Mouse (Mus musculus) frontal cortex, postnatal 10 days (tissue): ENCODE results near the gene Ccdc114.
"Not testable (repeated sequence)": the region's sequence is repeated elsewhere in the genome, so short reads cannot be mapped to it uniquely, and the experiment has no call there.

Experiments used
- DNase-seq, 2 experiments: peaks; one replicate each; pipeline ENCODE4 v3.0.0; 2022; ENCODE audit warnings: low spot score in 2 of 2, mixed read lengths in 1 of 2

The Ccdc114 gene

DNA sequence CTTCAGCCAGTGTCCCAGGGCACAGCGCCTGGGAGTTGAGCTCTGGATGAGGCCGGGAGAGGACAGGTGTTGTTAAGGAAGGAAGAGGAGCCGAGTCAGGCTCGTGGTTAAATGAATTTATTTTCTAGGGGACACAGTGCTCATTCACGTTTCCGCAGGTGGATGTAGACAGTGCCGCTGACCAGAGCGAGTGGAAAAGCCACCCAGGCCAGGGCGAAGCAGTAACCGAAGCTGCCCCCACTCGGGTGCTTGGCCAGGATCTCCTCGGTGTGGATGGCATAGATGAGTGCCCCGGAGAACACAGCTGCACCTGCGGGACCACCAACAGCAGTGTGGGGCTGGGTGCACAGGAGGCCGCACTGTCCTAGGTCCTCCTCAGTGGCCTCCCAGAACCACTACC, 5.9 kb upstream of the Ccdc114 start:
- no peak for DNase-seq

DNA sequence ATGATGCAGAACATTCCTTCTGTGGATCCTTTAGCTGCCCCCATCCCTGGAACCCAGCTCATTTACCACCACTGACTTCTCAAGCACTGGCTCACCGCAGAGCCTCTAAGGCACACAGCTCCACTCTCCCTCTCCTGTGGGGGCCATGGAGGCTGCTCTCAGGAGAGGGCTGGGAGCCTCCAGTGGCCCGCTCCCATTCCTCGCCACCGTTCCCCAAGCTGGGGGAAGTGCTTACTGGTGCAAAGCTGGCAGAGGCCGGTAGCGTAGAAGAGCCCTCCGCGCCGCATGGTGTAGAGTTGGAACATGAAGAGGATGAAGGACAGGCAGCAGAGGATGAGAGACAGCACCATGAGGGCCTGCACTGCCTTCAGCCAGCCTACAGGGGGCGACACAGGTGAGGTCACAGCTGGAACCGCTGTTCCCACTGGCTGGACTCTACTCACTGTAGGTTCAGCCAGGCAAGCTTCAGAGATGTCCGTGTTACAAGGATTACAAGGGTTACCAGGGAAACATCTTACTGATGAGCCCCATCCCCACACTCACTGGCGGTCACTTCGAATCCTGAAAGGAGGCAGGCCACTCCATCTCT, 4.7 kb upstream of the Ccdc114 start:
- no peak for DNase-seq

DNA sequence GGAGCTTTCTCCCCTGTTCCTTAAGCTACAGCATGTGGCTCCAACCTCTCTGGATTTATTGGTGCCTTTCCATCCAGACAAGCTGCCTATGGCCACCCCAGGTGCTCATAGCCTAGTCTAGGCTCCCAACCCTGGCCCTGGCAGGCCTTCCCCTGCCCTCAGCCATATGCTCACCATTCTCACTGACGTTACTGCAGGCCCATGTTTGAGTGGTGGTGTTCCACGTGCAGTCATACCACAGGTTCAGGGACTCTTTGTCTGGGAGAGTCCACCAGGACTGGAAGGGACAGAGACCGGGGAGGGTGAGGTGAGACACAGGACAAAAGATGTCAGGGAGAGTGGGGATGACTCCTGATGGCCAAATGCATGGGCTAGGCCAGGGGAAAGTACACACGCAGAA, 4.1 kb upstream of the Ccdc114 start:
- no peak for DNase-seq

DNA sequence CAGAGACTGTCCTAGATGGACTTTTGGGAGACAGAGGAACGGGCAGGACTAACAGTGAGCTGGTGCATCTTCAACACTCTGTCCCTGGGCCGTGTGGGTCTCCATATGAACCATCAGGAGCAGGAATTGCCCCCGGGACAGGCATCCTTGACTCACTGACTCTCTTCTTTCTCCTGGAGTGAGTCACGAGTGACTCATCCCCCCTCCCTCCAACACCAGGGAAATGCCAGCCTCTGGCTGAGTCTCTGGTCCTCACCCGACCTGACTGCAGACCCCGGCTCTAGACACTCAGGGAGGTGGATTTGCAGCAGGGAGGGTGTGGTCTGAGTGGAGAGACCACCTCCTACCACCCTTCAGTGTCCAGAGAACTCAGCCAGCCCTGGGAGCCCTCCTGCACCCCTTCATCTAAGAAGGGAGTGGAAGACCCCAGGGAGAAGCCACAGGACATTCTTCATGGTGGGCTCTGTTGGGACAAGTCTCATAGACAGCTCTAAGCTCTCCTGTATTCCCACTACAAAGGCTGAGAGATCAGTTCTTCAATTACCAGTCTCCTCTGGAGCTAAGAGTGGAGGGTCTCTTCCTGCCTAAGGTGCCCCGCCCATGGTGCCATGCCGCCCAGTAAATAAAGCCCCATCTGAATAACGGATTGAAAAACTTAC, 3.2 kb upstream of the Ccdc114 start:
- DNase-seq = no peak

DNA sequence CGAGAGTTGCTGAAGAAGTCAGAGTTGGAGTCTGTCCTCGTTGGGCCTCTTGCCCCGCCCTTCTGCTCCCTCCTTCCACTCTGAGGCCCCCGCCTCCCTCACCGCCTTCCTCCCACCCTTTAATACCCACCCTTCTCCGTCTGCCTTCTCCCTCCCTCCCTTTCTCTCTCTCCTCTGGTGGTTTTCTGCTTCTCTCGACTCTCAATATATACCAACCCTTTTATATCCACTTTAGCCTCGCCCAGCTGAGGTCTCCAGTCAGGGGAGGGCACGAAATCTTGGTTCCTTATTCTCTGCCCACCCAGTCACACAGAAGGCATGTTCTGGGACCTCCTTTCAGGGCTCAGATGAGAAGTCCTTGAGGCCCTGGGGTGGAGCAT, 2.6 kb upstream of the Ccdc114 start, which contains the start of gene Emp3:
TSS of gene Emp3 (minus strand) at position 163 of the 380 bp plus-strand sequence.
- DNase-seq = no peak

DNA sequence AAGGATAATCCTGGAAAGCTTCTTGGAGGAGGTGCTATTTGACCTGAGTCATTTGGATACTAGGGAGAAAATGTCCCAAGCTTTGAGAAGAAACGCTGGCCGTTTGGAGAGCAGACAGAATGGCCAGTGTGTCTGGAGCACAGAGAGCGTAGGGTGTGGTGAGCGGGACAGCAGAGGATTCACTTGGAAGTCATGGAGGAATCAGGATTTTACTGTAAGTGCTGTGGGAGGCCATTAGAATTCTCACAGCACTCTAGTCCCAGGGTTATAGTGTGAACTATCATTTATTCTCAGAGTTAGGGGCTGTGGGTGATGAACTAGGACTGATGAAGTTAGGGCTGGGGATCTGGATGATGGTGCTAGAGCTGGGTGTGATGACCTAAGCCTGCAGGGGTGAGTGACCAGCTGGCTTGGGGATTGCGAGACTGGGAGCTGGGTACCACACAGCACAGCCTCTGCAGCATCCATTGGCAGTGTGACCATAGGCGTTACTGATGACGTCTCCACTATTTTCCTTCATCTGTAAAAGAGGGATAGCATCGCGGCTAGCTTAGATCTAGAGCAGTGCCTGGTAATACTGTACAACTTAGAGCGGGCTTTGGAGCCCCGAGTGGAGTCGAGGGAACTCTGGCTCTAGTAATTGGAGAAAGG, 1.8 kb upstream of the Ccdc114 start:
- DNase-seq = no peak

DNA sequence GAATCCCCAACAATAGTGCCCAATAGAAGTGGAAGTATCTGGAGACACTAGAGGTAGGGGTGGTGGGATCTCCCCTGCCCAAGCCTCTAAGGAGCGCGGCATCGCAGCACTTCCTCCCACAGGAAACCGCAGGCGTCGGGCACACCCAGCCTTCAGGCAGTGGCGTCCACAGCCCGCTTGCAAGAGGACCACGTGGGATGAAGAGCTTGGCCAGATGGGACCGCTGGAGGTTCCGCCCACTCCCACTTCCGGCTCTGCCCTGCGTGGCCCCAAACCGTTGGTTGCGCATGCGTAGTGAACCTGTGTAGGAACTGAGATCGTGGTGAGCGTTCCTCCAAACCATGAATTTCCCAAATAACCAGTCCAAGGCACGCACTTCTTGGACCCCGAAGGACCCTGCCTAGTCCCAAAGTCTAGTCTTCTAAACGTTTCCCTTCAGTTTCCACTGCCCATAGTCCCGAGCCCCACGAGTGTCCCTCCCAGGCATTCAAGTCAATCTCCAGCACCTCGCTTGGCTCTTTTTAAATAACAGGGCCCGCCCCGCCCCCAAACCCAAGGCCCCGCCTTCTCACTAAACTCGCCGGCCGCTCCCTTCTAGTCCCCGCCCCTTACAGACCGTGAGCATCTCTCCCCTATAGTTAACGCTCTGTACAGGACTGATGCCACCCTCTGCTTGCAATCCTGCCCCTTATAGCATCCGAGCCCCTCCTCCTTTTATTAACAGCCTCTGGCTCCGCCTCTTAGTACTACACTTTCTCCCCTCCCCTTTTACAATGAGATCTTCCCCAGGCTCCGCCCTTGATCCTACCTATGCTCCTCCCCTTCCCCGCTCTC, 727 bp upstream of the Ccdc114 start:
- peak; percentile 90 for DNase-seq

DNA sequence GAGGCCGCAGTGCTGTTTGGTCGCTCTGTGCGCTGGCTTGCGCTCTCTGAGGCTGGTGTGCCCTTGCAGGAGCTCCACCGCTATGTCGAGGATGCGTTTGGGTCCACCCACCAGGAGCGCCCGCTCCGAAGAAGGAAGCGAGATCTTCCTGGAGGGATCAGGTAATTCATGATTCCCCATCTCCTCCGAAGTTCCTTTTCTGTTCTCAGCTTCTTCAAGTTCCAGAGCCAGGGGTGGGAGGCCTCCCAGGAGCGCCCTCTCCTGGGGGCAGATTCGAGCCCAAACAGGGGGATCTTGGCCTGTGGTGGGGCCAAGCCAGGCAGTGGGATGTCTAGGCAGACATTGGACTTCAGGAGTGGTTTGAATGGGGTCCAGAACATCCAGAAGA, 551 bp downstream of the Ccdc114 start:
- no peak for DNase-seq

DNA sequence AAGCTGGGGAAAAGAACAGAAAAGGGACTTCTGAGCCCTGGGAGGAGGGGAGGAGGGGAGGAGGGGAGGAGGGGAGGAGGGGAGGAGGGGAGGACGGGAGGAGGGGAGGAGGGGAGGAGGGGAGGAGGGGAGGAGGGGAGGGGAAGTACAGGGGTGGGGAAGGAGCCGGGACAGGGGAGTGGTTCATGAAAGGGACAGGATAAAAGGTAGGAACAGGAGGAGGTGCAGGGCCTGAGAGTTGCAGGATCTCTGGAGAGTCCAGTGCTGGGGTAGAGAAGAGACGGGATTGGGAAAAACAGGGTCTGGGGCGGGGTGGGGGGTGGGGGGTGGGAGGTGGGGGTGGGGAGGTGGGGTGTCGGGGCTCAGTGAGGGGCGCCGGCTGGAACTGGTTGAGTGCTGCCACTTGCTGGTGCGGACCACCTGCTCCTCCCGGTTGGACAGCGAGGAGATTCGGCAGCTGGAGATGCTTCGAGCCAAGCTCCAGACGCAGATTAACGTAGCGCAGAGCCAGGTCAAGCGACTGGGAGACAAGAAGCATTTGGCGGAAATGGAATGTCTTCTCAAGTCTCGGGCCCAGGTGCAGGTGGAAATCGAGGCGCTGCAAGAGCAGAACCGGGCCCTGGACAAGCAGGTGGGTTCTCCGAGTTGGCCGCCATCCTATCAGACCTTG, 4.9 kb downstream of the Ccdc114 start:
- no peak for DNase-seq

DNA sequence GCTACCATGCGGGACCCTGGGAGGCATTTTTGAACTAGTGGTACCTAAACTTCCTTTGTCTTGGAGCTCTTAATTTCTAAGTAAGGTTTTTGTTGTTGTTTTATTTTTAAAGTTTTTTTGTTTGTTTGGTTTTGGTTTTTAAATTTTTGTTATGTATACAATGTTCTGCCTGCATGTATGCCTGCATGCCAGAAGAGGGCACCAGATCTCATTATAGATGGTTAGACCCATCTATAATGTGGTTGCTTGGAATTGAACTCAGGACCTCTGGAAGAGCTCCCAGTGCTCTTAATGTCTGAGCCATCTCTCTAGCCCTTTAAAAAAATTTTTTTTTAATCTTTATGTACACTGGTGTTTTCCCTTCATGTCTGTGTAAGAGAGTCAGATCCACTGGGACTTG, 5.8 kb downstream of the Ccdc114 start:
- no peak for DNase-seq

DNA sequence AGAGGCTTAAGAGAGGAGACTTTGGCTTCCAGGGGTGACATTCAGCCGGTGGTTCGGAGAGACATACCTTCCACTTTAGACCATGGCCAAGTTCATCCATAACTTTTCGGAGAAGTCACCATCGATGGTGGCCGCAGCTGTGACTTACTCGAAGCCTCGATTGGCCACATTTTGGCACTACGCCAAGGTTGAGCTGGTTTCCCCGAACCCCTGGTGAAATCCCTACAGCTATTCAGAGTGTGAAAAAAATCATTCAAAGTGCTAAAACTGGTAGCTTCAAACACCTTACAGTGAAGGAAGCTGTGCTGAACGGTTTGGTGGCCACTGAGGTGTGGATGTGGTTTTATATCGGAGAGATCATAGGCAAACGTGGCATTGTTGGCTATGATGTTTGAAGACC, 9.9 kb downstream of the Ccdc114 start:
- DNase-seq = not testable (repeated sequence)

DNA sequence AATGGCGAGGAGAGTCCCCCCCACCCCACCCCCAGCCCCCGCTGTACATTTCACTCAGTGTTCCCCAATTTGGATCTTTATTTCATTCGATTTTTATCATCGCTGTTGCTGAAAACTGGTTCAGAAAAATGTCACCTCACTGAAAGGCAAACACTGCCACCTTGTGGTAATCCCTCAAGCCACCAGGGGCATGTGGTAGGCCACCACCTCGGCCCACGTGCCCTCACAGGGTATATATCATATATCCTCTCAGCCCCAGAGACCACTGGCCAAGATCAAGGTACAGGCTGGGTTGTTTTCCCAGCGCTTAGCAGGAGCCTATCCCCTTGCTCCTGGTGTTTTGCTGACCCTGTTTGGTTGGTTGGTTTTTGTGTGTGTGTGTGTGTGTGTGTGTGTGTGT, 11.2 kb downstream of the Ccdc114 start:
- DNase-seq = peak in 1 of 2 experiments; percentile 40

DNA sequence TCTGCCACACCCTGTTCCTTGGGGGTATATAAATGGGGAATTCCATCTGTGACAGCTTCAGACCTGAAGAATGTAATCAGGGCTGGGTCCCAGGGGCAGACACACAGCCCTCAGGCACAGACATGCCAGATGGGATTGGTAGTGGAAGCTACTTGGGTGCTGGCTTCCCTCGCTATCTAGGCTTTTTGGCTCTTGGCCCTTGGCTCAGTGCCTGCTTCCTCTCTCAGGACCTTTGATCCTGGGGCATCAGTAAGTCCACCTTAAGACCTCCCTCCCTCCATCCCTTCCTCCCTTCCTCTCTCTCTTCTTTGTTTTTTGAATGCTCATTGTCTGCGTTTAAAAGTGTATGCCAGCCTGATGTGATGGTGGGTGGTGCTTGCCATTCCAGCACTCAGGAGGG, 16.0 kb downstream of the Ccdc114 start:
- DNase-seq = no peak

DNA sequence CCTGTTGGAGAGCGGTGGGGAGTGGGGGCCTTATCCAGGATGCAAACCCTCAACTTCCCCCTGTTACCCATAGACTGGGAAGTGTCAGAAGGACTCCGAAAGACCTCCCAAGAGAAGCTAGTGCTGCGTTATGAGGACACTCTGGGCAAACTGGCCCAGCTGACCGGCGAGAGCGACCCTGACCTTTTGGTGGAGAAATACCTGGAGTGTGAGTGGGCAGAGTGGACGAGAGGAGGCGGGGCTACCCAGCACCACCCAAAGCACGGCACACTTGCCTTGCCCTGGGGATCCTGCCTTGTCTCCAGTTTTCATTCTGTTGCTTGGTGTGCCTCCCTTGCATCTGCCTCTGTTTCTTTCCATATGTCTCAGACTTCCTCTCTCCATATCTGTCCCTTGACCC, 18.1 kb downstream of the Ccdc114 start:
- no peak for DNase-seq

DNA sequence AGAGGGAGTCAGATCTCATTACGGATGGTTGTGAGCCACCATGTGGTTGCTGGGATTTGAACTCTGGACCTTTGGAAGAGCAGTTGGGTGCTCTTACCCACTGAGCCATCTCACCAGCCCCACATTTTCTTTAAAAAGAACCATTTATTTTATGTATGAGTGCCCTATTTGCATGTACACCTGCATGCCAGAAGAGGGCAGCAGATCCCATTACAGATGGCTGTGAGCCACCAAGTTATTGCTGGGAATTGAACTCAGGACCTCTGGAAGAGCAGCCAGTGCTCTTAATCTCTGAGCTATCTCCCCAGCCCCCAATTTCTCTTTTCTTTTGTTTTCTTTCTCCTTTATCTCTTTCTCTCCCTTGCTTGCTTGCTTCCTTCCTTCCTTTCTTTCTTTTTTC, 19.4 kb downstream of the Ccdc114 start:
- DNase-seq = not testable (repeated sequence)

DNA sequence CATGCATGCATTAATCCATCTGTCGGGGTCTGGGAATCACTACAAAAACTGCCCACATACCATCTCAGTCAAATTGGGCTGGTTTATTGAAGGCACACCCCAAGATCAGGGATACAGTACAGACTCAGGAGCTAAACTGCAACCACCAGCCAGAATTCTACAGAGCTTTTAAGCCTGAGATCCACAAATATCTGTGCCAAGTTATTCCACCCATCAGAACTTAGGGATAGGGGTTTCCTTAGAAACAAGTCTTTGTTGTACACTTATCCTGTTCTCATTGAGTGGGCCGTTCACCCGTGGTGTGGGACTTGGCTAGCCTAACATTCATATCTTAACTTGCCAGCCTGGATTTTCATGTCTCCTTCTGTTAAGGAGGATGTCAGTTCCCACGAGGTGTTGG, 25.2 kb downstream of the Ccdc114 start:
- no peak for DNase-seq

DNA sequence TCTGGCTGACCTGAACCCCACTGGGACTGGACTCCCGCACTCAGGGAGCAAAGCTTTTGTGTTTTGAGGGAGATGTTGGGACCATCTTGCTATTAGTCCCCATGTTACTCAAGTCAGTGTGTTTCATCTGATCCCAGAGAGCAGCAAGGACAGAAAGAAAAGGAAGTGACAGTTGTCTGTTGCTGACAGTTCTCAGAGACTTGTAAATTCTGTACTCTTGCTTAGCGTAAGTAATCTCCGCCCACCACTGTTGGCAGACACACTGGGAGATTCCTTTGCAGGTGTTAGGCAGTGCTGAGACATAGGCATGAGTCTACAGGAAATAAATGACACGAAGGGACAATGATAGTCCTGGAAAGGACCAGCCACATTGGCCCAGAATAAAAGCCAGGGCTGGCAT, 32.7 kb downstream of the Ccdc114 start:
- no peak for DNase-seq

DNA sequence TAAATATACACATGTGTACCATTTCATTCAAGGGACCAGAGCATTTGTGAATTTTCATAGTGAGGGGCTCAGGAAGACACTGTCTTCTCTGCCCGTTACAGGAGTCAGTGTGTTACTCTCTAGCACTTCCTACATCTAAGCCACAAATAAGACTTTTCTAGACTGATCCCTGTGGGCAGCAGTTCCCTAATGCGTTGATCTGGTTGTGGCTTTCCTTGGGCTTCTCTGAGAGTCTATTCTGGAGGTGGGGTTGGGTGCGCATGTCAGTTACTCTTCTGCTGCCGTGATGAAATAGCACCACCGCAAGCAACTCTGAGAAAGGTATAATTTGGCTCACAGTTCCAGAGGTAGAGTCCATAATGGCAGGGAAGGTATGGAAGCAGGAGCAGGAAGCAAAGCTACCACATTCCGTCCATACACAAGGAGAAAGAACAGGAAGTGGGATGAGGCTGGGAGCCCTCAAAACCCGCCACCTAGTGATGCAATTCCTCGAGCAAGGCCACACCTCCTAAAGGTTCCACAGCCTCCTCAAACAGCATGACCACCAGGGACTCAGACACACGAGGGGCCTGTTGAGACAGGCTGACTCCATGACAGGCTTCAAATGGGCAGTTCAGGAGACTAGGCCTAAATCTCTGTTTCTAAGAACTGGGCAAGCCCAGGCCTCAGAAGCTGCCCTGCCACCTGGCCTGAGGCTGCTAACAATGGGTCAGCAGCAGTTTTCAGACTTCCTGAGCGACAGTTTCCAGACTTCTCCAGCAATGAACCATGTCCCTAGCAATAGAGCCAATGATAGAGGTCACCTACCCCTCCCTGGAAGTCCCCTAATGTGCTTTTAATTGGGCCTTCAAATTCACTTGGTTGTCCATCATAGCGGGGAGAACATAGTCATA, 48.2 kb downstream of the Ccdc114 start:
- no peak for DNase-seq

DNA sequence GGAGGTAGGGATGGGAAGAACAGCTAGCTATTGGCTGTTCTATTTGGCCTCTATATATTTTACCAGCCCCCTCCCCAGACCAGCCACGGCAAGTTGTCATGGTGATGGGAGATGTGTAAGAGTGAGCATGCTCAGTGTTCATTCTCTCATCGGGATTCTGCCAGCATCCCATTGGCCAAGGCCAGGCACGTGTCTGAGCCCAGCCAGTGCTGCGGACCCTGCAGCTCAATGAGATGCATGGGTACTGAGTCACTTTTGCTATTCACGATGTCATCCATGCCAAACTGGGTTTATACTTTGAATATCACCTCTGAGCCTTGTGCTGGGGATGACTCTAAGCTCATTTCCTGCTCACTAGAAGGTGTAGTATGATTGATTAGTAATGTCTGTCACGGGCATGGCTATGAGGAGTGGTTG, 49.4 kb downstream of the Ccdc114 start:
- peak; percentile 42 to 67 for DNase-seq

DNA sequence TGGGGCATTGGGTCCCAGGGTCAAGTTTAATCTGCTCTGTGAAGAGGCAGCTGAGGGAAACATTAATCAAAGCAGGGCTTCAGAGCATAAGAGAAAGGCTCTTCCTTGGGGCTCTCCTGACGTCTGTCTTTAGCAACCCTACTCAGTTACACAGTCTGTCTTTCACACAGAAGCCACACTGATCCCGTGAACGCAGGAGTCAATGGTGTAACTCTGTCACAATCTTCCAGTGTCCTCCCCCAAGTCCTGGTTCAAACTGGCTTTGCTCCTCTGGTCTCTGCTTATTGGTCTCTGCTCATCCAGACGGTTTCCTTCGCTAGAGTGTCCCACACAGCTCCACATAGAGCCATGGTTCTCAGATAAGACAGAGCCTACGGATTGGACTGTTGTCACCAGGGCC, 50.2 kb downstream of the Ccdc114 start:
- no peak for DNase-seq

DNA sequence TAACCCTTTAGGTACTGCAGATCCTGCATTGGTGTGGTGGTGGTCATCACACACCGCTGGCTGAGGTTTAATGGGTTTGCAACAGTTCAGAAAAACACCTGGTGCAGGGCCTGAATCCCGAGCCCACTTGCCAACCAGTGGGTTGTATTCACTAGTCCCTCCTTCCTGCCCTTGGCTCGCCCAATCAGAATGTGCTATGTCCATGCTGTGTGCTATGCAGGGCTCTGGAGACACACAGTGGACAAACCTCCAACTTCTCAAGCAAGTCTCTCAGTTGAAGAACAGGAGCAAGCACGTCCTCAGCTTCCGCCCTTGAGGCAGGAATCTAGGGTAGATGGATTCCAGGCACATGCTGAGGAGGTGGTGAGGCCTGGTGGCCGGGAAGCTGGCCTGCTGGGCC, 50.6 kb downstream of the Ccdc114 start:
- no peak for DNase-seq
